Mouse (Mus musculus) cerebellum, adult 18-20 months (tissue): Measurements from ENCODE around the gene Pparg.

Experiments
- DNase-seq, 2 experiments: peaks; one replicate each; pipeline ENCODE4 v3.0.0; 2021

Pparg gene

DNA sequence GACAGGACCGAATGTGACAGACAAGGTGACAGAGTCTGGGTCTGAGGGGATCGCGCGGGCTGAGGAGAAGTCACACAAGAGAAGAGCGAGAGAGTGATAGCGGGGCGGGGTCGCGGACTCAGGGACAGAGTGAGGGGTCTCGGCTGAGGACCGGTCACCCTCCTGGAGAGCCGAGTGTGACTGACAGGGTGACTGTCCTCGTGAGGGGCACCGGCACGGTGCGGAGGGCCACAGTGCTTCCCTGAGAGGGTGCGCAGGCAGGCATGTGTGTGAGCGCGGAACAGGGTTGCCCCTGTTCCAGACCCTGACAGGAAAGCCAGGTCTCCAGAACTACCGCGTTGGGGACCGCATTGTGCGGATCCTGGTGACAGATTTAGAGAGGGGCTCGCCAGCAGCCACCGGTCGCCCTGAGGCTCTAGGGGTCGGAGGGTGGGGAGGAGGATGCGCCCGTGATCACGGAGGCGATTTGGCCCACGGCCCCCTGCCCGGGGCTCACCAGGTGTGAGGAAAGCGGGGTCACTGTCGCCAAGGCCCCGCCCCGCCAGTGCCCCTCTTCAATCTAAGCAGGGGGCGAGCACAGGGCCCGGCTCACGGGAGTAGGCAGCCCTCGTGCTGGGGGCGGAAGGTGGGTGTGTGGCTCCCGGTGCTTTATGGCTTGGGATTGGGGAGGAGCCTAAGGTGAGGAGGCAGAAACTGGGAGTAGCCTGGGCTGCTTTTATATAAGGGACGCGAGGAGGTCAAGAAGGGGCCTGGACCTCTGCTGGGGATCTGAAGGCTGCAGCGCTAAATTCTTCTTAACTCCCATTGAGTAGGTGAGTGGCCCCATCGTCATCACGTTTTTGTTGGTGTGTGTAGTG, 1.1 kb downstream of the Pparg start:
- peak; percentile 28 to 48 for DNase-seq

DNA sequence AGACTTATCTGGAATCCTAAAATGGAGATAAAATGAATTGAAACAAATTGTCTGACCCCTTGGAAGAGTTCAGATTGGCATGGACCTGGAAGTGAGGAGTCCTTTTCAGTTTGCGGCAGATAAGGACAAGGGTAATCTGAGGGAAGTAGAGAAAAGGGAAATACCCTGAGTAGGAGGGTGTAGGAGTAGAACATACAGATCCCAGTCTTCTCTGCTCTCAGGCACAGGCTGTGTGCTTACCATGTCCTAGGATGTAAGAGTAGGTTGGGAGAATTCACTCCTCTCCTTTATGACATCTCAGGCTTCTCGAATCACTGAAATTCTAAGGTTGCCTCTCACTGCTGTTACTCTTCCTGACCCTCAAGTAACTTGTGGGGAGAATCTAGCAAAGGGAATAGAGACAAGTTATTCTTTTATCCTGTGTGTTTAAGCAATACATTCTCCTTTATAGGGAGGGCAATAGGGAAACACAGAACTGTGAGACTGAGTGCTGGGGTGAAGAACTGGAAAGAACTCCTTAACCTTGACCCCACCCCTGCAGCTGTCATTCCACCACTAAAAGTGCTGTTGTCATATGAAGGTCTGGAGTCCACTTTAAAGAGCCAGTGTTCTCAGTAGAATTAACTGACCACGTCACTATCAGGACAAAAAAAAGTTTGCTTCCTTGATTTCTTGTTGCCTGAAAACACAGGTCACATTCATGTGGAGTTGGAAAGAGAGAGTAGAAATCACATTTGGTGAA, 6.3 kb downstream of the Pparg start:
- DNase-seq = no peak

DNA sequence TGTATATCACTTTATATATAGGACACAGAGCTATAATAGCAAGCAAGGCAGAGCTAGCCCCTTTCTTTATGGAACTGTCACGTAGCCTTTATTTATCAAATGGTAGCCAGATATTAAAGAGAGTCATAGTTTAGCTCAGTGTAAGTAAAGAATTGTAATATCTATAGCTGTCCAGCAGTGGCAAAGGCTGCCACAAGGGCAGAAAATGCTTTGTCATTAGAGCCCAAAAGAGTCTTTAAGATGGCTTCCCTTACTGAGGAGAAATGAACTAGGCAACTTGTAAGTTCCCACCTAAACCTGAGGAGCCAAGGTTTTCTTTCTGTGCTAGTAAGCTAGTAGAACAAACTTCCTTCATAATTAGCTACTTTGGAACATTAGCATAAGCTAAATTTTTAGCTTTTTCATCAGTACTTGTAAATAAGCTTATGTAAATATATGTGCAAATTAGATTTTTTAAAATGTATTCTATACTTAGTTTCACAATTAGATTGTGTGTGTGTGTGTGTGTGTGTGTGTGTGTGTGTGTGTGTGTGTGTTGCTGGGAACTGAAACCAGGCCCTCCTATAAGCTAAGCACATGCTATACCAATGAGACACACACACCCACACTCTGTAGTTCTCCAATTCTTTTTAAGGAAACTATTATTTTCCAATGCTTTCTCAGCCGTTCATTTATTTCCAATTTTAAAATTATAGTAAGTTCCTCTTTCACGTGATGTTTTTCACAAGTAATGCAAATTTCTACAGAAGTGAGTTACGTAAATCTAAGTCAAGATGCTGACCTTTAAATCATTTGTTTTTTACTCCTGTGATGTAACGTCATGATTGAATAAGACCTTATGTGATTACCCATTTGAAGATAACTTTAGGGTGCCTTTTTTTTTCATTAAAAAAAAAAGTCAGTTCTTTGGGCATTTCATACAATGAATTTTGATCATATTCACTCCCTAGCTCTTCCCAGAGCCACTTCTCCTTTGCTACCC, 14.4 kb downstream of the Pparg start:
- no peak for DNase-seq

DNA sequence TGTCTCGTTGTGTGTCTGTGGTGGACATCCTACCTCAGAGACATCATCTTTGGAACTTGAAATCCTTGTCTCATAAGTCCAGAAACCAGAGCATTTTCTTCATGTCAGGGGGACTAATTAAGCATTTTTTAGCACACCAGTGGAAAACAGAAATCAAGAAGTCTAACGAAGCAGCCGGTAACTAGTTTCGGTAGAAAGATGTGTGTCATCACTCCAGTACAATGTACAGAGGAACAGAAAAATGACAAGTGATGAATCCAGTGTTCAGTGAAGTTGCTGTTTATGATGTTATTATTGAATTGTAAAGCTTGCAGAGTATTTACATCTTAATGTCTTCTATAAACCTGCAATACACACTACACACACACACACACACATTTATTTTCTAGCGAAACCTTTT, 19.8 kb downstream of the Pparg start:
- DNase-seq = no peak

DNA sequence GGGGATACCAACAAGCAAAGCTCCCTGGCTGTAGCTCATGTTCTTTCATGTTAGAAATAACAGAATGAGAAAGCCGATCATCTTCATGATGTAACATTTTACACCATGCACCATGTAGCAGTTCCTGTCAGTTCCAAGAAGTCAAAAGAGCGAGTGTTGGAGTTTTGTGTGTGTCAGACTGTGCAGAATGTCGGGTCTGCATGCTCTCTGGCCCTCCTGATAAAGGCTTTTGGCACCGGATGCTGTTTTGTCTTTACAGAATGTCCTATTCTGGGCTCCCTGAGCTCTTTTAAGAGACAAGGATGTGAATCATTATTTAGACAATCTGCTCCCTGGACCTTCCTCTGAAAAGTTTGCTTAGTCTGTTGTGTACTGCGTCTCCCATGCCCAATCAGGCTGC, 22.0 kb downstream of the Pparg start:
- no peak for DNase-seq

DNA sequence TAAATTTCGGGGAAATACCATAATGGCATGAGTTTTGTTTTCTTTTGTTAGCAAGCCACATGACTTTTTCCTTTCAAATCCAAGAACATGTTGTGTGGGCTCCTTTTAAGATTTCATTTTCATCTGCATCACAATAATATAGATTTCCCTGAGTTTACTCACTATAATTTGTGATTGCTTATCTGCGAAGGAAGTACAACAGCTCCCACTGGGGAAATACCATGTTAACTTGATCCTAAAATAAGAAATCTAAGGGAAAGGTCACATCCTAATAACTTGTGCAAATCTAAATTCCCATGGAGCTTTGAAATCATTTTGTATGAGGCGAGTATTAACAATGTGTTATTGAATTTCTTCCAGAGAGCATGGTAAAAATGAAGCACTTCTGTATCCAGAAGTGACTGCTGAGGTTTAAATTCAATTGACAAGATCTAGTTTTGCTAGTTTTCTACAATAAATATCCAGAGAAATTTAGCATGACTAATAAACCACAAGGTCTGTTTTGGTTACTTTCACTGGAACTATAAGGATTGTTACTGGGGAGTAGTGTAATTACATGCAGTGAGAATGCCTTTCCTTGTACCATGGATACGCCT, 29.3 kb downstream of the Pparg start:
- DNase-seq = no peak

DNA sequence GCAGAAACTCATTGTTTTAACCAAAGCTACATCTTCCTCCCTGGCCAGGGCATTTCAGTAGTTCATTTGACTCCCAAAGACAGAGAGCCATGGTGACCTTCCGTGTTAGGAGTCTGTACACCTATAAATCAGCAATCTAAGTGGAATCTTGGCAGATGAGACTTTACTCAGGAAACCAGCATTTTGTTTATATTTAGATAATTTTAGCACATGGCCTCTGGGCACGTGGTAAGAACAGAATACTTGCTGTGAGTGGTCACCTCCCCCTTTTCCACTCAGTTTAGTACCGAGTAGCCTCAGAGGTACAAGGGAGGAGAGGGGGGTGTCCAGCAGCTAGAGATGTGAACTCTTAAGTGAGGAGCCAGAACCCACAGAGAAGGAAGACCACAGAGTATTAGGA, 36.2 kb downstream of the Pparg start:
- DNase-seq = no peak

DNA sequence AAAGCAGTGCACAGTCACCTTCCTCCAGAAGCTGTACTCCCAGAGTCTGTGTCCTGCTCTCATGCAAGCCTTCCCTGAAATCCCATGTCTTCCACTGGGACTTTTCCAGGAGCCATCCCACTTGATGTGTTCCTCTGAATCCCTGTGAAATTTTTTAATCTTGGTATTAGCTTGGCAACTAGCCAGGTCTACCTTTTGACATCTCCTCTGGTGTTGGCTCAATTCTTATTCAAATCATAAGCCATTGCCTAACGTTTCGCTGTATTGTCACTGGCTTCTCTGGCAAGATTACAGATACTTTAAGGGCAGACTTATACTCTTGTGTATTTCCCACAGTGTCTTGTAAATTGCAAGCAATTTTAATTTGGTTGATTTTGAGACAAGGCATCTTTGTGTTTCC, 43.6 kb downstream of the Pparg start:
- DNase-seq = no peak

DNA sequence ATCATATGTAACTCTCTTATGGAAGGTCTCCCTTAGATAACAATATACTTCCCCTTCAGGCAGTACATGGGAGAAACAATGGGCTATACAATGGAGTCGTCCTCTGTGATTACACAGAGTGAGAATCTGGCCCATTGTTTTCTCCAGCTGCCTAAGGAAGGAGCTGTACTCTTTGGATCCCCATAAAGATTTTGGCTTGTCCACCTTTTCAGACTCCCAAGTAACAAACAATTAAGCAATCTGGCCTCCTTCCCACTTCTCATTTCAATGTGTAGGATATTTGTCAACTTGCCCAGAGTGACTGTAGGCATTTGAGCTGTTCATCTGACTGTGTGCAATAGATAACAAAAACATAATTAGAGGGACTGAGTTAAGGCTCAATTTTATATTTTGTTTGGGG, 50.7 kb downstream of the Pparg start:
- no peak for DNase-seq

DNA sequence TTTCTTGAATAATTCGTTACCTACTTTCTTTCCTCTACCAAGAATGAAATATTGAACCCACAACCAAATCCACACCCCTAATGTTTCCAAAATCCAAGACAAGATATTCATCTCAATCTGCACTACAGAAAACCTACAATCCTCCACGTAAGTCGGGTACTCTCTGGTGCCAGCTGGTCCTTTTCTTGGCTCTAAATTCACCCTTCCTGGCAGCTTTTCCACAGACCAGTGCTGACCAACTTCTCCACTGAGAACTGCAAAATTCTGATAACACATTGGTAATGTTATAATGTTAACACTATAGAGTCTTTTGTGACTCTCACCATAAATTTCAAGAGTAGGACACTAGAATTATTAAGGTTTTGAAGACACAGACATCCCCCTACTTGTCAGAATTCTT, 57.4 kb downstream of the Pparg start:
- DNase-seq = no peak

DNA sequence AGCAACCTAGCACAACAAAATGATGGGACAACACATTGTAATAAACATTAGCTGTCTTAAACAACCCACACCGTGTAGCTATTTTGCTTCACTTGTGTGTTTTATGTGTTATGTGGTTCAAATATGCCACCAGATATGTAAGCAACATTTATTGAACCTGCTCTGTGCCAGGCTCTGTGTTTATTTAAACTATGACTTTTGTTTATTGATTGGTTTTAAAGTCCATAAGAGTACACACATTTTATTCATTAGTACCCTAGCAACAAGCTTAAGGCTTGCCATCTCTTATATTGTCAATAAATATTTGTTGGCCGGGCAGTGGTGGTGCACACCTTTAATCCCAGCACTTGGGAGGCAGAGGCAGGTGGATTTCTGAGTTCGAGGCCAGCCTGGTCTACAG, 58.2 kb downstream of the Pparg start:
- no peak for DNase-seq

DNA sequence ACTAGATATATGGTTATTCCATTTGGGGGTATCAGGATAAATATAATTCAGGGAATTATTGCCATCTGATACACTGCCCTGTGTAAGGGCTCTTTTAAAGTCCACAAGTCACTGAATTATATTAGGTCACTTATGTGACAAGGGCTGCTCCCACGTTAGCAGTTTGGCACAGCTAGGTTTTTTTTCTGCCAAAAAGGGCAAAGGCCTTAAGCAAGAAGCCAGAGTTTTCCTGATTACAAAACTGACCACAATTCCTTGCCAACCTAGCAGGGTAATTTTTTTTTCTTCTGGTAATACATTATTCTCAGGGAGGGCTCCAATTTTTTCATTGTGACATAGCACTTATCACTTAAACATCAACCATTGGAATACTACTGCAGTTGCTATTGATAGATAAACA, 60.2 kb downstream of the Pparg start:
- peak in 1 of 2 experiments; percentile 25 for DNase-seq

DNA sequence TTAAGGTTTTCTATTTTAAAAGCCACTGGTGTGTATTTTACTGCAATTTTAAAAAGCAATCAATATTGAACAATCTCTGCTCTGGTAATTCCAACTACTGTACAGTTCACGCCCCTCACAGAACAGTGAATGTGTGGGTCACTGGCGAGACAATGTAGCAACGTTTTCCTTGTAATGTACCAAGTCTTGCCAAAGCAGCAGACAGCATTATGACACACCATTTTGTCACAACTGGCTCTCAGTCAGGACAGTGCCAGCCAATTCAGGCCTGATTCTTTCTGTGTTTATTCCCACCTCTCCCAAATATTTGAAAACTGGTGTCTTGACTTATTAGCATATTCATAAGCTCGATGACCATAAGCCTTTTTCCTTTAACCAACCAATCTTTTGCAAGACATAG, 60.9 kb downstream of the Pparg start:
- DNase-seq = no peak

DNA sequence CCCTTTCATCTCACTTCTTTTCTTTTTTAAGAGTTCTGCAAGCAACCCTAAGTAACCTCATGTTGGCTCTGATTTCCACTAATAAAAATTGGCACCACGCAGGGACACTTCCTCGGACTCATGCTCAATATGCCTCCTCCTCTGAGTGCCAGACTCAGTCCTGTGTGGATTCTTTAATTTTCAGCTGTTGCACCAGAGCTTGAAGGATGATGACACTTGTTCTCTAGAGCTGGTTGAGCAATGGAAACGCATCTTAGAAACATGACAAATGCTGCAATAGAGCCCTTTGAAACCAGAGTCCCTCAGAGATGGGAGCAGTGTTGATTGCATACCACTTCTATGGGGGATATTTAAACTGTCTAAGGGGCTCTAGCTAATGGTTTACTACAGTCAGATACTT, 63.7 kb downstream of the Pparg start:
- no peak for DNase-seq

DNA sequence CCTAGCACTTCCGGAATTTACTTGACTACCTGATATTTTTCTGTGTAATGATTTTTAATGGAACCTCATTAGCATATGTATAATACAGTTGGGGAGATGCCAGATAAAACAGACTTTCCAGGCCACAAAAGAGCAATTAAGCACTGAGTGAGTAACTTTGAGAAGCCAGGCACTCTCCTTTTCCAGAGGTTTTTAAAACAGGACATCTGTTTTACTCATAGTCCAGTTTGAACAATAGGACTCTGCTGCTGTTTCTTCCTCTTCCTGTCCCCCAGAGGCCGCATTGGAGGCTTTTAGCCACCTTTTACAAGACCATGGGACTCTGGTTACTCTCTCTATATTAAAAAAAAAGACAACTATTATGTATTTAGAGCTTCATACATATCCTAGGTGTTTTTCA, 72.0 kb downstream of the Pparg start:
- no peak for DNase-seq

DNA sequence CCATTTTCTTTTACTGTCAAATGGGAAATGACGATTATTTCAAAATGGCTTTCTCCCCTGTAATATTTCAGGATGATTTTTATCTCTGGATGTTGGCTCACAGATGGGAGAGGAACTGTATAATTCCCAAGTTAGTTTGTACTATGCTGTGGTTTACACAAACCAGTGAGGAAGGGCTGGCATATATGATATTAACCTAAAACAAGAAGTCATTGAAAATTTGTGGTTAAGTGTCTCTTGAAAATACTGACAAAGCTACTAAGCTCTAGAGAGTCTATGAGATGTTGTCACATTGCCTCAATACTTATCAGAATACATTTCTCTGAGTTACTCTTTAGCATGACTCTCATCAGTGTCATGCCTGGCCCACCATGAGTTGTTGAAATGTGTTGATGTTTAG, 73.3 kb downstream of the Pparg start:
- no peak for DNase-seq

DNA sequence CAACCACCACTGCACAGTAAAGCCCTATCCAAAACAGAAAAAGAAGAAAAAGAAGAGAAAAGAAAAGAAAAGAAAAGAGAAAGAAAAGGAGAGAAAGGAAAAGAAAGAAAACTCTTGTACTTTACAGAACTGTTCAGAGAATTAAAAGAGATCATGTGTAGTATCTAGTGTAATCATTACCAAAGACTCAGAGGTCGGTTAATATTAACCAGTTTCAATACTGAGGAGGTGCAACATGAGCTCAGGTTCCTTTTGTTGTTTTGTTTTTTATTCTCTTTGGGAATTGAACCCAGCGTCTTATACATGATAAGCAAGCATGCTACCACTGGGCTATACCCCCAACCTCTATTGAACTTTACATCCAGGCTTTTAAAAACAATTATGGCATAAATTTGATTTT, 74.1 kb downstream of the Pparg start:
- DNase-seq = no peak

DNA sequence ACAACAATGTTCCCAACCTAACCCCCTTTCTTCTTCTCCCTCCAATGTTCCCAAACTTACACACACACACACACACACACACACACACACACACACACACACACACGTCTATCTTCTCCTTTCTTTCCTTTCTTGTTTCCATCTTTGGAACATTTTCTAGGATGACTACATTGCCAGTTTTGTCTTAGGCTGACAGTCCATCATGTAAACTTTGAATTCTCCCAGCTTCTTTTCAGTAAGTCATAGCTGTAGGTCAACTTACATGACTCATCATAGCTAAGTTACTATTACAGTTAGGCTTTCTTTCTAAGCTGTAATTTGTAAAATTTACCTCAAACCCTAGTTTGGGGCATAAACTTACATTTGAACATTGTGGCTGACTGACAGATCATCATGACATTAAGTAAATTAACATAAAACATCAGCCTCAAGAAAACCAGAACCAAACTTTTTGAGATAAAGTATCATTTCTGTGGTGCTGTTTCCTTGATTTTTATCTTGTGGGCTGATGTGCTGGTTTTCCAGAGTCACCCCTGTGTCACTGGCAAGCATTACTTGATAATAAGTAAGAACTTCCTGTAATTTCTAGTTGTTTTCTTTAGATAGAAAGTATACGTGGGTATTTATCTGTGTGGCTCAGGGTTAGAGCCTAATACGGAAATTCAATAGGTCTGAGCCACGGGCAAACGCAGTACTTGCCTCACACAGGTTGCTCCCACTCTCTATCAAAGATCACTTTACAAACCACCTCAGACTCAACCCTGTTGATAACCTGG, 79.7 kb downstream of the Pparg start:
- DNase-seq = no peak

DNA sequence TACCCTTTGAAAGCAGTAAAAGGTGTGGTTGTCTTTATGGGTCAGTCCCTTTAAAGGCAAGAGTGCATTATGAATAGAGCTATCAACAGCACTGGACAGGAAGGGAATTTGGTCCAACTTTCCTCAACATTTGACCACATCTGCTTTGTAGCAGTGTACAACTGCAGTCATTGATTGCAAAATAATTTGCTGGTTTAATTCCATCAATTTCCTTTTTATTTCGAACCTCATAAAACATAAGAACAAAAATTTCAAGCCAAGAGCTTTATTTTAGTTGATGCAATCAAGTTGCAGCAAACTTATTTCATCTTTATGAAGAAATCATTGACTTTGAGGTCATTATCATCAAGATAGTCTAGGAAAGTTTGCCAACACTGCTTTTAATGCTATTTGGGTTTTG, 91.8 kb downstream of the Pparg start:
- no peak for DNase-seq

DNA sequence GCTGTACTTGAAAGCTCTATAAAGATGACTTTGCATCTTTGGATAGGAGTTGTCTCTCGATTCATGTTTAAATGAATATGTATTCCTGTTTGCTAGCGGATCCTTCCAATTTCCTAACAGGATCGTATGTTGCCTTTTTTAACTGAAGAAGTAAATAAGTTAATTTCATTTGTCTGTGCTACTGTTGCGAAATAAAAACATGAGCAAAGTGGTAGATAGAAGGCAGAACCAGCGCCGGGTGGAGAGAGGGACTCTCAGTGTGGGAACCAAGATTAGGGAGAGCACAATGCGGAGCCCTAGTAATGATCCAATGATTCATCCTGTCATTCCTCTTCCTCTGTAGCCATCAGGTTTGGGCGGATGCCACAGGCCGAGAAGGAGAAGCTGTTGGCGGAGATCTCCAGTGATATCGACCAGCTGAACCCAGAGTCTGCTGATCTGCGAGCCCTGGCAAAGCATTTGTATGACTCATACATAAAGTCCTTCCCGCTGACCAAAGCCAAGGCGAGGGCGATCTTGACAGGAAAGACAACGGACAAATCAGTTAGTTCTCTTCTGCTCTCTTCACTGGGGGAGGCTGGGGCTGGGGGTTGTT, 102.1 kb downstream of the Pparg start:
- DNase-seq = peak; percentile 81 to 90

DNA sequence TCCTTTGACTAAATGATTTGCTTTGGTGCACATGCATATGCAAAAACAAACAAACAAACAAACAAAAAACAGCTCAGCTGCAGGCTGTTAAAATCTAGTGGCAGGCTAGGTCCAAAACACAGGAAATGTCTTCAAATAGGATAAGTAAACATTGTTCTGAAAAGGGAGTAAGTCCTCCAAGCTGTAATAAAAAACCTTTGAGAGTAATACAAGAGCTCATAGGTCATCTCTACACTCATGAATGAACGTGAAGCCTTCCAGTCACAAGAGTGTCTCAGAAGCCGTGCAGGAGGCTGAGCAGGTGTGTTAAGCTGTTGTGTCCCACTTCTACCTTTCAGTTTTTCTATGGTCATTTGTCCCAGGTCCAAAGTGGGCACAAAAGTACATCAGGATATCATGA, 102.6 kb downstream of the Pparg start:
- DNase-seq = no peak

DNA sequence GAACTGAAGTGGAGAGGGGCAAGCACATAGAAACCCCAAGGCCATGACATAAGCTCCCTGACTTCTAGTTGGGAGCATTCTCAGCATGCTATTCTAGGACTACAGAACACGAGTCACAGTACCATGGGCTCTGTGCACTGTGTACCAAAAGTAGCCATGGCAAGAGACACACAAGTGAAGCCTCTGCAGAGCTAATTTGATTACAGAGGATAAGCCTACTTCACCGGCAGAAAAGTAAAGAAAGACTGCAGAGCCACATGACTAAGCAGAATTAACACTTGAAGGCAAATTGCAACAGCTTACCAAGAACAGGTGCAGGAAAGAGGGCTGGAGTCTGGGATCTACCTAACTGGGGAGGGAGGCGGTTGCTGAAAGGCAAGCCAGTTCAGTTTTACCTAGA, 103.9 kb downstream of the Pparg start:
- DNase-seq = no peak
